Mouse (Mus musculus): Measurements from ENCODE around the gene Lgr6.
A peak's percentile ranks its signal among the peaks of the same experiment; 100 is the strongest.

Lgr6 gene

GRCm38 (mm10) chr1:134972920-134973319 is 132.2 kb downstream of the Lgr6 start:
- H3K4me3 ChIP-seq (replicated peaks; ENCODE audit: low read length), result no peak overlapping the region
- H3K9me3 ChIP-seq (ENCODE audit: low read length), result no peaks in the 10 kb centered on the region
- peaks cover 11% of the 10 kb centered on the region for H3K4me1 ChIP-seq (replicated peaks; ENCODE audit: low read depth, low read length)
- H3K36me3 ChIP-seq (ENCODE audit: insufficient read depth, low read length), result peaks cover 65% of the 10 kb centered on the region
- H3K27me3 ChIP-seq (ENCODE audit: insufficient read depth, low read length), result no peaks in the 10 kb centered on the region
- TF ChIP-seq NANOG (IDR thresholded peaks at IDR 0.05; ENCODE audit: borderline replicate concordance, low read length) (no peak), CTCF (conservative IDR thresholded peaks at IDR 0.05; ENCODE audit: low read length) (no peak), POU5F1 (IDR thresholded peaks at IDR 0.05; ENCODE audit: borderline replicate concordance, low read length) (no peak)

GRCm38 (mm10) chr1:134965430-134965829 is 139.6 kb downstream of the Lgr6 start:
- peaks cover 56% of the 10 kb centered on the region for H3K36me3 ChIP-seq (ENCODE audit: insufficient read depth, low read length)
- no peak overlapping the region for H3K4me3 ChIP-seq (replicated peaks; ENCODE audit: low read length)
- no peaks in the 10 kb centered on the region for H3K27me3 ChIP-seq (ENCODE audit: insufficient read depth, low read length)
- no peaks in the 10 kb centered on the region for H3K9me3 ChIP-seq (ENCODE audit: low read length)
- H3K4me1 ChIP-seq (replicated peaks; ENCODE audit: low read depth, low read length), result peaks cover 32% of the 10 kb centered on the region
- no peak for TF ChIP-seq CTCF (conservative IDR thresholded peaks at IDR 0.05; ENCODE audit: low read length)
- peak; percentile 69 for TF ChIP-seq NANOG (IDR thresholded peaks at IDR 0.05; ENCODE audit: borderline replicate concordance, low read length)

- Histone ChIP-seq H3K27me3 (ENCODE audit: insufficient read depth, low read length) (no peaks in the 10 kb centered on the region), H3K4me1 (replicated peaks; ENCODE audit: low read depth, low read length) (peaks cover 32% of the 10 kb centered on the region), H3K9me3 (ENCODE audit: low read length) (no peaks in the 10 kb centered on the region), H3K36me3 (ENCODE audit: insufficient read depth, low read length) (peaks cover 32% of the 10 kb centered on the region), H3K4me3 (replicated peaks; ENCODE audit: low read length) (peak overlapping the region; percentile 87)
- TF ChIP-seq NANOG (IDR thresholded peaks at IDR 0.05; ENCODE audit: borderline replicate concordance, low read length) (no peak), POU5F1 (IDR thresholded peaks at IDR 0.05; ENCODE audit: borderline replicate concordance, low read length) (no peak)
These were observed 142.3 kb downstream of the Lgr6 start for GRCm38 (mm10) chr1:134962821-134963220.

GRCm38 (mm10) chr1:134962053-134962803 is 142.8 kb downstream of the Lgr6 start, which contains the start of gene Ube2t:
Ube2t (plus strand) TSS chr1:134962565.
- no peak for TF ChIP-seq NANOG (IDR thresholded peaks at IDR 0.05; ENCODE audit: borderline replicate concordance, low read length)
- TF ChIP-seq POU5F1 (IDR thresholded peaks at IDR 0.05; ENCODE audit: borderline replicate concordance, low read length), result no peak
- no peak for TF ChIP-seq CTCF (conservative IDR thresholded peaks at IDR 0.05; ENCODE audit: low read length)
- H3K27me3 ChIP-seq (ENCODE audit: insufficient read depth, low read length), result no peaks in the 10 kb centered on the region
- H3K36me3 ChIP-seq (ENCODE audit: insufficient read depth, low read length), result peaks cover 26% of the 10 kb centered on the region
- H3K9me3 ChIP-seq (ENCODE audit: low read length), result no peaks in the 10 kb centered on the region
- peaks cover 32% of the 10 kb centered on the region for H3K4me1 ChIP-seq (replicated peaks; ENCODE audit: low read depth, low read length)
- H3K4me3 ChIP-seq (replicated peaks; ENCODE audit: low read length), result peak within 1 kb of the TSS; percentile 87

- Histone ChIP-seq H3K4me1 (replicated peaks; ENCODE audit: low read depth, low read length) (peaks cover 27% of the 10 kb centered on the region), H3K36me3 (ENCODE audit: insufficient read depth, low read length) (peaks cover 10% of the 10 kb centered on the region), H3K4me3 (replicated peaks; ENCODE audit: low read length) (no peak overlapping the region), H3K9me3 (ENCODE audit: low read length) (no peaks in the 10 kb centered on the region), H3K27me3 (ENCODE audit: insufficient read depth, low read length) (no peaks in the 10 kb centered on the region)
- TF ChIP-seq CTCF (conservative IDR thresholded peaks at IDR 0.05; ENCODE audit: low read length) (peak; percentile 41), POU5F1 (IDR thresholded peaks at IDR 0.05; ENCODE audit: borderline replicate concordance, low read length) (no peak), NANOG (IDR thresholded peaks at IDR 0.05; ENCODE audit: borderline replicate concordance, low read length) (no peak)
These were observed 144.4 kb downstream of the Lgr6 start for GRCm38 (mm10) chr1:134960634-134961033.

GRCm38 (mm10) chr1:134955637-134956176 is 149.4 kb downstream of the Lgr6 start, which contains the start of gene Ppp1r12b:
Ppp1r12b (minus strand) TSS chr1:134955942.
- H3K9me3 ChIP-seq (ENCODE audit: low read length), result no peaks in the 10 kb centered on the region
- H3K4me3 ChIP-seq (replicated peaks; ENCODE audit: low read length), result peak within 1 kb of the TSS; percentile 96
- no peaks in the 10 kb centered on the region for H3K27me3 ChIP-seq (ENCODE audit: insufficient read depth, low read length)
- no peak for TF ChIP-seq CTCF (conservative IDR thresholded peaks at IDR 0.05; ENCODE audit: low read length)
- no peak for TF ChIP-seq POU5F1 (IDR thresholded peaks at IDR 0.05; ENCODE audit: borderline replicate concordance, low read length)
- TF ChIP-seq NANOG (IDR thresholded peaks at IDR 0.05; ENCODE audit: borderline replicate concordance, low read length), result no peak
- peaks cover 8% of the 10 kb centered on the region for H3K4me1 ChIP-seq (replicated peaks; ENCODE audit: low read depth, low read length)
- no peaks in the 10 kb centered on the region for H3K36me3 ChIP-seq (ENCODE audit: insufficient read depth, low read length)

- TF ChIP-seq POU5F1 (IDR thresholded peaks at IDR 0.05; ENCODE audit: borderline replicate concordance, low read length) (no peak), NANOG (IDR thresholded peaks at IDR 0.05; ENCODE audit: borderline replicate concordance, low read length) (no peak), CTCF (conservative IDR thresholded peaks at IDR 0.05; ENCODE audit: low read length) (no peak)
- Histone ChIP-seq H3K27me3 (ENCODE audit: insufficient read depth, low read length) (no peaks in the 10 kb centered on the region), H3K4me1 (replicated peaks; ENCODE audit: low read depth, low read length) (peaks cover 8% of the 10 kb centered on the region), H3K4me3 (replicated peaks; ENCODE audit: low read length) (peak overlapping the region; percentile 96), H3K36me3 (ENCODE audit: insufficient read depth, low read length) (no peaks in the 10 kb centered on the region), H3K9me3 (ENCODE audit: low read length) (no peaks in the 10 kb centered on the region)
These were observed 149.9 kb downstream of the Lgr6 start for GRCm38 (mm10) chr1:134955050-134955636.

GRCm38 (mm10) chr1:134949946-134950345 is 155.1 kb downstream of the Lgr6 start:
- Histone ChIP-seq H3K4me3 (replicated peaks; ENCODE audit: low read length) (no peak overlapping the region), H3K27me3 (ENCODE audit: insufficient read depth, low read length) (no peaks in the 10 kb centered on the region), H3K4me1 (replicated peaks; ENCODE audit: low read depth, low read length) (peaks cover 4% of the 10 kb centered on the region), H3K36me3 (ENCODE audit: insufficient read depth, low read length) (no peaks in the 10 kb centered on the region), H3K9me3 (ENCODE audit: low read length) (no peaks in the 10 kb centered on the region)
- no peak for TF ChIP-seq NANOG (IDR thresholded peaks at IDR 0.05; ENCODE audit: borderline replicate concordance, low read length)
- TF ChIP-seq CTCF (conservative IDR thresholded peaks at IDR 0.05; ENCODE audit: low read length), result no peak
- no peak for TF ChIP-seq POU5F1 (IDR thresholded peaks at IDR 0.05; ENCODE audit: borderline replicate concordance, low read length)

Measured in E14TG2a.4 (cell line).